Mouse (Mus musculus) hindbrain, postnatal 0 days (tissue): ENCODE data around the gene Trpm2. TPM values are rescaled to one million over a fixed set of nuclear protein-coding genes. Genes with fewer than 3 reads are reported as not detected.

ENCODE experiments used
- ATAC-seq: fragments of 200-750 bp; cut with Nextera tagmentation; 2 replicates; pipeline ENCODE4 v1.8.0; 2017; ENCODE audit warnings: mild to moderate bottlenecking, moderate TSS enrichment, moderate library complexity
- DNase-seq: peaks from one replicate; pipeline ENCODE4 v3.0.0-alpha.2; 2015; ENCODE audit warnings: low spot score
- H3K27ac ChIP-seq: fragments of 300-500 bp; sonication (generic); 2 replicates; pipeline ENCODE4 v1.5.1; 2014; ENCODE audit warnings: mild to moderate bottlenecking
- H3K27me3 ChIP-seq: fragments of 300-500 bp; sonication (generic); 2 replicates; pipeline ENCODE4 v1.6.1; 2014; ENCODE audit warnings: low read length, mixed read lengths; ENCODE audit not compliant: insufficient read depth
- H3K36me3 ChIP-seq: fragments of 300-500 bp; sonication (generic); 2 replicates; pipeline ENCODE4 v1.6.1; 2014; ENCODE audit warnings: low read length, mixed read lengths; ENCODE audit not compliant: insufficient read depth
- H3K4me1 ChIP-seq: fragments of 300-500 bp; sonication (generic); 2 replicates; pipeline ENCODE4 v1.6.1; 2014; ENCODE audit warnings: antibody characterized with exemption, low read length, mixed read lengths; ENCODE audit not compliant: insufficient read depth
- H3K4me2 ChIP-seq: fragments of 300-500 bp; sonication (generic); 2 replicates; pipeline ENCODE4 v1.6.1; 2014; ENCODE audit warnings: low read depth, mild to moderate bottlenecking, low read length, moderate library complexity, mixed read lengths
- H3K4me3 ChIP-seq: fragments of 300-500 bp; sonication (generic); 2 replicates; pipeline ENCODE4 v1.5.1; 2014; ENCODE audit warnings: low read length
- H3K9ac ChIP-seq: fragments of 300-500 bp; sonication (generic); replicated peaks from 2 replicates; pipeline ENCODE4 v1.6.1; 2014; ENCODE audit warnings: mild to moderate bottlenecking, low read length, moderate library complexity, mixed read lengths
- H3K9me3 ChIP-seq: fragments of 300-500 bp; sonication (generic); 2 replicates; pipeline ENCODE4 v1.6.1; 2016; ENCODE audit warnings: low read length, mixed read lengths
- CTCF ChIP-seq: IDR thresholded peaks from 2 replicates; pipeline ENCODE4 v1.5.1; 2016; ENCODE audit warnings: antibody characterized with exemption, control low read depth, low read depth
- WGBS: fragments of 180-500 bp; shearing (Covaris S2); extraction: QIAGEN DNeasy Blood & Tissue Kit; methylation state at CpG from one replicate; pipeline ENCODE4 v1.1.7; 2014; 5-methylcytosine and 5-hydroxymethylcytosine counted together
- polyA plus RNA-seq: library from polyadenylated mRNA; unstranded; fragments of >200 nt; fragmentation: Nextera tagmentation; extraction: Ambion mirVana; gene quantifications from 2 replicates; pipeline ENCODE4 v1.2.1, GENCODE M21; 2015
- total RNA-seq: library from RNA; depleted of rRNA; stranded (reverse); fragments of >200 nt; gene quantifications from 2 replicates; pipeline ENCODE4 v1.2.3, GENCODE M21; 2014

Gene Trpm2
- total and polyA plus RNA-seq, 2 experiments from 2014 or later, result 4.6 to 6.5 TPM

GRCm38 (mm10) chr10:77978351-77979350, 8.3 kb upstream of the Trpm2 start, which contains the start of gene 1810043G02Rik:
1810043G02Rik (plus strand) TSS chr10:77978524.
- Histone ChIP-seq H3K9ac (peak within 1 kb of the TSS; percentile 69), H3K27ac (peak within 1 kb of the TSS; percentile 83), H3K27me3 (no peaks in the 10 kb centered on the region), H3K9me3 (no peaks in the 10 kb centered on the region), H3K36me3 (no peaks in the 10 kb centered on the region; the same call in 1 of the 2 replicates), H3K4me1 (peaks cover 6% of the 10 kb centered on the region; the same call in 1 of the 2 replicates), H3K4me3 (peak within 1 kb of the TSS; percentile 60), H3K4me2 (peak within 1 kb of the TSS; percentile 61)
- under 1% methylated on average over 56 of the region's 57 CpGs for WGBS
- DNase-seq, result peak; percentile 100
- ATAC-seq, result peak; percentile 98
- TF ChIP-seq CTCF, result no peak

DNA sequence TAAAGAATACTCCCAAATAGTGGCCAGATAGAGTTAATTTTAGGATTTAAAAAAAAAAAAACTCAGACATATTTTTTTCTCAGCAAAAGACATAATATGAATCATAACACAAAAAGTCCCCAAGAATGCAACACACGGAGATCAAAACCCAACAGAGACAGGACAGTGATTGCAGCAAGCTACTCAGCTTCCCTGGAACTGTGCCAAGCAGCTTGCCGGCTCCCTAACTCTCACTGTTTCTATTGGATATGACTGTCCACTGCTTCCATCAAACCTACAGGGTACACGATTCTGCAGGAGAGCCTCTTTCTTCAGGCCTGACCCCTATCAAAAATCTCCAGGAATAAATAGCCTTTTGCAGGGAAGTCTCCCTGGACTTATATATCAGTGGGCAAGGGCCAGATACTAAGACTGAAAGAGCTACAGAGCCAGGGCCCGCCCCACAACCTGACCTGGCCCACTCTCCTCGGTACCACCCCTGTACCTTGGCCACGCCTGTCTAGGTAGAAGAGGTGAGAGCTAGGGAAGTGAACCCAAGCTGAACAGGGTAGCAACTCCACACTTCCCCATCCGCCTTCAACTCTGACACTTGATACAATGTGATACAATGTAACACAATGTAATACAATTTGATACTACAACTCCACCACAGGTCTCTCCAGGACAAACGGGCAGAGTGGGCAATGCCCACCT, 6.2 kb upstream of the Trpm2 start:
- Histone ChIP-seq H3K36me3 (no peaks in the 10 kb centered on the region; the same call in 1 of the 2 replicates), H3K27ac (no peak overlapping the region), H3K4me1 (peaks cover 6% of the 10 kb centered on the region; the same call in 1 of the 2 replicates), H3K9ac (no peak overlapping the region), H3K4me3 (no peak overlapping the region), H3K9me3 (no peaks in the 10 kb centered on the region), H3K4me2 (no peak overlapping the region), H3K27me3 (no peaks in the 10 kb centered on the region)
- DNase-seq, result no peak
- no peak for ATAC-seq
- WGBS, result 71% methylated on average over 8 of the region's 8 CpGs
- TF ChIP-seq CTCF, result no peak

DNA sequence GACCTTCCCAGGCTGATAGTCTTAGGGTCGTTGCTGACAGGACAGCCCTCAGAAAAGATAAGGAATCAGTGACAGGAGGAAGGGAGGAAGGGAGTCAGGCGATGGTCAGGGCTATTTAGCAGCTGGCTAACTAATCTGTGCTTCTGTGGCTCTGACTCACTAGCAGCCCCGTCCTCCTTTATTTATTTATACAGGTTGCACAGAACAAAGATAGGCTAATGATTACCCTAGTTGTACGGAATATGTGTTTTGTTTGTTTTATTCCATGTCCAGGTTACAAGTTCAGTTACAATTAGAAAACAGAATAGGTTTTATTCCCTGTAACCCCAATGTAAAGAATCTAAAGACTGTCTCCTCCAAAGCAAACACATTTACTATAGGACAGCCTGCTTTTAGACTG, 5.3 kb upstream of the Trpm2 start:
- Histone ChIP-seq H3K36me3 (no peaks in the 10 kb centered on the region), H3K27me3 (no peaks in the 10 kb centered on the region), H3K4me3 (no peak overlapping the region), H3K27ac (no peak overlapping the region), H3K9ac (no peak overlapping the region), H3K9me3 (no peaks in the 10 kb centered on the region), H3K4me2 (no peak overlapping the region), H3K4me1 (peaks cover 6% of the 10 kb centered on the region; the same call in 1 of the 2 replicates)
- DNase-seq (no peak), ATAC-seq (no peak)
- no peak for TF ChIP-seq CTCF
- WGBS, result 62% methylated on average over 4 of the region's 4 CpGs

- ATAC-seq, result no peak
- no peaks in the 10 kb centered on the region for H3K27me3 ChIP-seq
These were observed 4.4 kb upstream of the Trpm2 start for GRCm38 (mm10) chr10:77974811-77975210.

GRCm38 (mm10) chr10:77974323-77974722, 4.0 kb upstream of the Trpm2 start:
- TF ChIP-seq CTCF, result no peak
- Histone ChIP-seq H3K4me3 (no peak overlapping the region), H3K9ac (no peak overlapping the region), H3K4me2 (no peak overlapping the region), H3K27ac (no peak overlapping the region), H3K9me3 (no peaks in the 10 kb centered on the region), H3K36me3 (no peaks in the 10 kb centered on the region), H3K4me1 (peaks cover 5% of the 10 kb centered on the region; the same call in 1 of the 2 replicates), H3K27me3 (no peaks in the 10 kb centered on the region)
- 72% methylated on average over 5 of the region's 5 CpGs for WGBS
- DNase-seq (no peak), ATAC-seq (no peak)

More at GRCm38 (mm10) chr10:77974811-77975210, 4.4 kb upstream of the Trpm2 start:
- H3K4me1 ChIP-seq, result peaks cover 6% of the 10 kb centered on the region; the same call in 1 of the 2 replicates
- WGBS, result 71% methylated on average over 5 of the region's 5 CpGs
- H3K9ac ChIP-seq, result no peak overlapping the region
- no peak for DNase-seq
- TF ChIP-seq CTCF, result no peak
- H3K9me3 ChIP-seq, result no peaks in the 10 kb centered on the region
- no peak overlapping the region for H3K4me3 ChIP-seq
- H3K4me2 ChIP-seq, result no peak overlapping the region
- no peak overlapping the region for H3K27ac ChIP-seq
- no peaks in the 10 kb centered on the region for H3K36me3 ChIP-seq

GRCm38 (mm10) chr10:77971709-77972553, 1.6 kb upstream of the Trpm2 start:
- no peak for ATAC-seq
- H3K27ac ChIP-seq, result no peak overlapping the region
- no peaks in the 10 kb centered on the region for H3K9me3 ChIP-seq
- DNase-seq, result peak; percentile 45
- peaks cover 5% of the 10 kb centered on the region; the same call in 1 of the 2 replicates for H3K4me1 ChIP-seq
- 0 out of 2 replicates have a peak, but pooled peaks cover 3% of the 10 kb centered on the region for H3K27me3 ChIP-seq
- WGBS, result 63% methylated on average over 17 of the region's 17 CpGs
- H3K4me3 ChIP-seq, result no peak overlapping the region
- no peaks in the 10 kb centered on the region for H3K36me3 ChIP-seq
- no peak overlapping the region for H3K9ac ChIP-seq
- peak; percentile 23; the same call in 1 of the 2 replicates for TF ChIP-seq CTCF
- H3K4me2 ChIP-seq, result no peak overlapping the region
